In genomic region chr1:55160831-55161638, GRCm38 (mm10) we compare ENCODE assay signal across 8 mouse cellular contexts. TPM values are rescaled to one million over a fixed set of nuclear protein-coding genes. Genes with fewer than 3 reads are reported as not detected.
A peak's percentile ranks its signal among the peaks of the same experiment; 100 is the strongest.
DNase-seq lines count a peak whose midpoint lies in the region; ATAC-seq and TF ChIP-seq lines count a peak whose summit lies in the region.

No protein-coding gene starts in this region.

- no peaks in the 10 kb centered on the region for H3K4me1 ChIP-seq in embryonic facial prominence, embryonic 13.5 days
- no peaks in the 10 kb centered on the region for H3K4me1 ChIP-seq in embryonic facial prominence, embryonic 10.5 days
- H3K4me1 ChIP-seq in embryonic facial prominence, embryonic 15.5 days: no peaks in the 10 kb centered on the region

- no peak overlapping the region for H3K4me2 ChIP-seq in embryonic facial prominence, embryonic 13.5 days
- no peak overlapping the region for H3K4me2 ChIP-seq in embryonic facial prominence, embryonic 15.5 days (replicated peaks)

- no peak overlapping the region for H3K9ac ChIP-seq in embryonic facial prominence, embryonic 13.5 days
- no peak overlapping the region for H3K9ac ChIP-seq in embryonic facial prominence, embryonic 15.5 days

- no peaks in the 10 kb centered on the region for H3K9me3 ChIP-seq in embryonic facial prominence, embryonic 13.5 days
- no peaks in the 10 kb centered on the region for H3K9me3 ChIP-seq in embryonic facial prominence, embryonic 10.5 days
- H3K9me3 ChIP-seq in embryonic facial prominence, embryonic 15.5 days (replicated peaks): no peaks in the 10 kb centered on the region

- no peaks in the 10 kb centered on the region for H3K27me3 ChIP-seq in embryonic facial prominence, embryonic 13.5 days
- H3K27me3 ChIP-seq in embryonic facial prominence, embryonic 10.5 days (replicated peaks; ENCODE audit: low read depth, poor library complexity, severe bottlenecking): no peaks in the 10 kb centered on the region
- H3K27me3 ChIP-seq in embryonic facial prominence, embryonic 15.5 days: no peaks in the 10 kb centered on the region

- no peak for ATAC-seq in embryonic facial prominence, embryonic 13.5 days (ENCODE audit: insufficient number of reproducible peaks, insufficient read depth, low FRiP score, low TSS enrichment, low read depth)
- 0 out of 2 replicates have a peak, but pooled peaks have one; percentile 29 for ATAC-seq in embryonic facial prominence, embryonic 15.5 days (ENCODE audit: insufficient number of reproducible peaks, low FRiP score, low TSS enrichment, low read depth)
- no peak for ATAC-seq in megakaryocyte progenitor cell, adult 5-6 weeks (replicated peaks; ENCODE audit: poor library complexity)

- H3K27ac ChIP-seq in embryonic facial prominence, embryonic 13.5 days: peak overlapping the region; percentile 57; the same call in 1 of the 2 replicates
- H3K27ac ChIP-seq in embryonic facial prominence, embryonic 10.5 days (replicated peaks): no peak overlapping the region
- 0 out of 2 replicates have a peak overlapping the region, but pooled peaks have one; percentile 28 for H3K27ac ChIP-seq in embryonic facial prominence, embryonic 15.5 days (replicated peaks)
- peak overlapping the region; percentile 65 for H3K27ac ChIP-seq in left cerebral cortex, adult 2 months

- H3K36me3 ChIP-seq in embryonic facial prominence, embryonic 13.5 days: peaks cover 35% of the 10 kb centered on the region
- peaks cover 35% of the 10 kb centered on the region for H3K36me3 ChIP-seq in embryonic facial prominence, embryonic 10.5 days (replicated peaks)
- peaks cover 26% of the 10 kb centered on the region for H3K36me3 ChIP-seq in embryonic facial prominence, embryonic 15.5 days

- no peak for TF ChIP-seq CTCF in left cerebral cortex, adult 2 months (IDR thresholded peaks at IDR 0.05)

- no peak overlapping the region for H3K4me3 ChIP-seq in embryonic facial prominence, embryonic 13.5 days
- no peak overlapping the region for H3K4me3 ChIP-seq in embryonic facial prominence, embryonic 10.5 days
- no peak overlapping the region for H3K4me3 ChIP-seq in embryonic facial prominence, embryonic 15.5 days (replicated peaks)
- no peak overlapping the region for H3K4me3 ChIP-seq in left cerebral cortex, adult 2 months

- intact Hi-C loops in left cerebral cortex, adult 2 months (cut with DNase I): loop anchor here (2.0 kb wide), 1 partner anchor 78 kb away; no protein-coding TSS in a partner anchor

- WGBS in embryonic facial prominence, embryonic 13.5 days: 91% methylated on average over 17 of the region's 17 CpGs
- 96% methylated on average over 17 of the region's 17 CpGs for WGBS in embryonic facial prominence, embryonic 10.5 days
- WGBS in embryonic facial prominence, embryonic 15.5 days: 80% methylated on average over 17 of the region's 17 CpGs

- DNase-seq in embryonic facial prominence, embryonic 10.5 days (ENCODE audit: low spot score): no peak
- DNase-seq in adipocyte (ENCODE audit: low spot score): peak; percentile 79
- DNase-seq in left cerebral cortex, adult 2 months (ENCODE audit: extremely low spot score in 1 of 2, low spot score in 2 of 2): peak; percentile 32 to 58
- DNase-seq in urinary bladder, postnatal 4 days (ENCODE audit: low spot score in 2 of 2): no peak
- no peak for DNase-seq in spleen, postnatal 36 days (ENCODE audit: low spot score in 2 of 2)

RNA-seq across cellular contexts. Expression of gene Mob4, which starts 30.0 kb away (rescaled TPM):
- 149 and 165 TPM in 2 replicates for polyA plus RNA-seq in embryonic facial prominence, embryonic 13.5 days (2015; fragmentation: Nextera tagmentation; extraction: Ambion mirVana)
- polyA plus RNA-seq in embryonic facial prominence, embryonic 10.5 days (2016; fragmentation: Nextera tagmentation; extraction: Ambion mirVana): 129 and 137 TPM in 2 replicates
- 126 and 134 TPM in 2 replicates for polyA plus RNA-seq in embryonic facial prominence, embryonic 15.5 days (2015; fragmentation: Nextera tagmentation; extraction: Ambion mirVana)
- total RNA-seq in left cerebral cortex, adult 2 months (2021): 10 to 100 TPM; 50.2 to 50.3 TPM
- 50.1 and 52.7 TPM in 2 replicates for total RNA-seq in megakaryocyte progenitor cell, adult 5-6 weeks (2015)
- total RNA-seq in megakaryocyte progenitor cell, adult 5-6 weeks (2017): 35.1 and 37.7 TPM in 2 replicates

Comparison
In these comparisons a context has a peak if more than half of its experiments do, and no peak if none do; other contexts are left out.
1. DNase-seq: peak in adipocyte (single experiment) and left cerebral cortex, adult 2 months (2 of 2); none in embryonic facial prominence, embryonic 10.5 days (single experiment), urinary bladder, postnatal 4 days (0 of 2) and spleen, postnatal 36 days (0 of 2).